Mouse (Mus musculus): Measurements from ENCODE around the gene Dhx32.

Dhx32 gene

GRCm38 (mm10) chr7:133768517-133768916 lies 14.0 kb downstream of the Dhx32 start:
- no peak for DNase-seq

- DNase-seq = no peak
Observed at GRCm38 (mm10) chr7:133768027-133768426, 14.5 kb downstream of the Dhx32 start.

- DNase-seq = no peak
Observed at GRCm38 (mm10) chr7:133765849-133766243, 16.7 kb downstream of the Dhx32 start.

- no peak for DNase-seq
Observed at GRCm38 (mm10) chr7:133765240-133765848, 17.2 kb downstream of the Dhx32 start.

GRCm38 (mm10) chr7:133764425-133764824 lies 18.1 kb downstream of the Dhx32 start:
- DNase-seq = no peak

- DNase-seq = no peak
Observed at GRCm38 (mm10) chr7:133762696-133763095, 19.8 kb downstream of the Dhx32 start.

GRCm38 (mm10) chr7:133759611-133760353 lies 22.7 kb downstream of the Dhx32 start:
- DNase-seq = peak; percentile 16

- DNase-seq = no peak
Observed at GRCm38 (mm10) chr7:133758716-133759115, 23.8 kb downstream of the Dhx32 start.

- no peak for DNase-seq
Observed at GRCm38 (mm10) chr7:133757961-133758455, 24.5 kb downstream of the Dhx32 start.

GRCm38 (mm10) chr7:133751163-133751562 lies 31.4 kb downstream of the Dhx32 start:
- no peak for DNase-seq

- DNase-seq = no peak
Observed at GRCm38 (mm10) chr7:133750666-133751065, 31.9 kb downstream of the Dhx32 start.

GRCm38 (mm10) chr7:133748753-133749152 lies 33.8 kb downstream of the Dhx32 start:
- no peak for DNase-seq

- DNase-seq = no peak
Observed at GRCm38 (mm10) chr7:133747372-133747771, 35.2 kb downstream of the Dhx32 start.

- no peak for DNase-seq
Observed at GRCm38 (mm10) chr7:133744701-133745100, 37.8 kb downstream of the Dhx32 start.

- no peak for DNase-seq
Observed at GRCm38 (mm10) chr7:133744209-133744608, 38.3 kb downstream of the Dhx32 start.

- no peak for DNase-seq
Observed at GRCm38 (mm10) chr7:133743611-133744010, 38.9 kb downstream of the Dhx32 start.

GRCm38 (mm10) chr7:133742530-133743325 lies 39.8 kb downstream of the Dhx32 start:
- no peak for DNase-seq

GRCm38 (mm10) chr7:133740558-133740957 lies 42.0 kb downstream of the Dhx32 start:
- DNase-seq = no peak

- no peak for DNase-seq
Observed at GRCm38 (mm10) chr7:133731971-133732645, 50.4 kb downstream of the Dhx32 start.

- no peak for DNase-seq
Observed at GRCm38 (mm10) chr7:133730324-133731191, 52.0 kb downstream of the Dhx32 start.

GRCm38 (mm10) chr7:133729351-133729750 lies 53.2 kb downstream of the Dhx32 start:
- no peak for DNase-seq

- DNase-seq = no peak
Observed at GRCm38 (mm10) chr7:133727027-133727426, 55.5 kb downstream of the Dhx32 start.
